Mouse (Mus musculus): Measurements from ENCODE around the gene Rnf213.

The Rnf213 gene

DNA sequence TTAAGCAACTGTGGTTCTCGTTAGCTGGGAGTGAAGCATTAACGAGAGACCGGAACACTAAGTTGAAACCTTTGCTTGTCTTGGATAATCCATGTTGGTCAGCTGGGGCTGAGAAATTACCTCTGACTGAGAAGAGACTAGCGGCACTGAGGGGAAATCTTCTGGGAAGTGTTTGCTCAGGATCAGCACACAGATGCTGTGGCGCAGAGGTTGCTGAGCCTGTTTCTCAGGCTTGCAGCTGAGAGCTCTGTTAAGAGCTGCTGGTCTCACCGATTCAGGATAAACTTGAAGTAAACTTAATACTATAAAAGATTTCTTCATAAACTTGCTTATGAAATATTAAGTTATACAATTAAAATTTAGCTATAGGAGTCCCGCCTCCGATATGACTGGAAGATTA, 45.9 kb downstream of the Rnf213 start:
- no peak for DNase-seq

GRCm38 (mm10) chr11:119442199-119442598, 49.3 kb downstream of the Rnf213 start:
- DNase-seq, result no peak

- no peak for DNase-seq
Observed at GRCm38 (mm10) chr11:119443442-119443841, 50.5 kb downstream of the Rnf213 start.

- no peak for DNase-seq
Observed at GRCm38 (mm10) chr11:119456097-119456496, 63.2 kb downstream of the Rnf213 start.

GRCm38 (mm10) chr11:119477876-119478275, 85.0 kb downstream of the Rnf213 start:
- DNase-seq, result no peak

GRCm38 (mm10) chr11:119490861-119491689, 98.2 kb downstream of the Rnf213 start, which contains the start of gene Endov:
TSS of gene Endov (plus strand) at chr11:119491347.
- peak; percentile 97 for DNase-seq

DNA sequence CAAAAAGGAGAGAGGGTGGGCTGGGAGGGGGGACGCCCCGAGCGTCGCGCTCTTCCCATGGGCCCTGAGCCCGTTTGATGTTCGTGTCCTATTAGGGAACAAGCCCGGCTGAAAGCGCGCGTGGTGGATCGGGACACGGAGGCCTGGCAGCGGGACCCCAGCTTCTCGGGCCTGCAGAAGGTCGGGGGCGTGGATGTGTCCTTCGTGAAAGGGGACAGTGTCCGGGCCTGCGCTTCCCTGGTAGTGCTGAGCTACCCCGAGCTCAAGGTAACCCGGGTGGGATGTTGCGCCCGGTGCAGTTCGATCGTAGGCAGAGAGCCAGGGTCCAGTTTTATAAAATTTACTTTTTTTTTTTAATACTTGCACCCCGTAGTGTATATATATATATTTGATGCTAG, 98.8 kb downstream of the Rnf213 start:
- no peak for DNase-seq

DNA sequence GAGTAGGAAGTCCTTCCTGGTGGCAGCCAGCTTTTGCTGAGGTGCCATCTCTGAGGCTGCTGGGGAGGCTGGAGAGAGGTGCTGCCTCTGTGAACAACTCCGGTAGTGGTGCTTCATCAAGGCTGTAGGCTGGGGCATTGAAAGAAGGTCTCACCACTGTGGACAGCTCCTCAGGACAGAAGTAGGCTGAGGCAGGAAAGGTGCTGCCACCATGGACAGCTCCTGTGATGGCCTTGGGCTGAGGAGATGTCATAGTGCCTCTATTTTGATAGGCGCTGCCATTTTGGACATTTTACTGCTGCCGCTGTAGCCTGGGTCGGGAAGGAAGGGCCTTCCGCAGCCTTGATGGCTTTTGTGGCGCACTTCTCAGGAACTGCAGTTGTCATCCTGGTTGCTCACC, 99.9 kb downstream of the Rnf213 start:
- no peak for DNase-seq

DNA sequence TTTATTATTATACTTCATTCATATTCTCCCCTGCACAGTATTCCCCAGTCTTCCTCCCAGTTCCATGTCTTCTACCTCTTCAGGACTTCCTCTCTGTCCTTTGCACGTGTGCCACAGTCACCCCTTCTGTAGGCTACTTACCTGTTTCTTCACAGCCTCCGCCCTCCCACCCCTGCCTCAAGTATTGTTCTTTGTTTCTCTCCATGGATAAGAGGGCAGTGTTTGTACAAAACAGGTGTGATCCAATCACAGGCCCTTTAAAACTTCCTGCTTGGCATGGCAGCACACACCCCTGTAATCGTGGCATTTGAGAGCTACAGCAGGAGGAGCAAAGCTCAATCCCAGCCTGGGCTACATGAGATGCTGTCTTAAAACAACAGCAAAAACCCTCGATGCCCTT, 100.6 kb downstream of the Rnf213 start:
- DNase-seq, result no peak

DNA sequence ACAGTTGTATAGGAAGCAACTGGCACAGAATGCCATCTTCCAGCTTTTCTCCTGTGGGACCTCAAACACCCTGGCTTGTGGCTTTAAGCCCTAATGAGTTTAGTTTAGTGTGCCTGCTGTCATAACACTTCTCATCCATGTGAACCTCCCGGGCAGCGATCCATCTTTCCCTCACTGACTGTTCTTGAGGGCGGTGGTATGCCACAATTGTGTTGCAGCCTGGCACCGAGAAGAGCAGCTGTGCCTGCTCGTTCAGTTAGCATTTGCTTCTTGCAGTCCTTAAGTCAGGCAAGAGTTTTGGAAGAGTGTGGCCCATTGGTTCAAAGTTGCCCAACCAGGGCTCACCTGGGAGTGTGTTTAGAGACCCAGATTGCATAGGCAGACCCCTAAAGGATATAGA, 103.2 kb downstream of the Rnf213 start:
- DNase-seq, result no peak

GRCm38 (mm10) chr11:119497451-119497850, 104.6 kb downstream of the Rnf213 start:
- no peak for DNase-seq

GRCm38 (mm10) chr11:119499297-119499696, 106.4 kb downstream of the Rnf213 start:
- DNase-seq, result no peak

- DNase-seq, result no peak
Observed at GRCm38 (mm10) chr11:119500011-119500410, 107.1 kb downstream of the Rnf213 start.

GRCm38 (mm10) chr11:119503675-119504074, 110.8 kb downstream of the Rnf213 start:
- peak; percentile 63 for DNase-seq

DNA sequence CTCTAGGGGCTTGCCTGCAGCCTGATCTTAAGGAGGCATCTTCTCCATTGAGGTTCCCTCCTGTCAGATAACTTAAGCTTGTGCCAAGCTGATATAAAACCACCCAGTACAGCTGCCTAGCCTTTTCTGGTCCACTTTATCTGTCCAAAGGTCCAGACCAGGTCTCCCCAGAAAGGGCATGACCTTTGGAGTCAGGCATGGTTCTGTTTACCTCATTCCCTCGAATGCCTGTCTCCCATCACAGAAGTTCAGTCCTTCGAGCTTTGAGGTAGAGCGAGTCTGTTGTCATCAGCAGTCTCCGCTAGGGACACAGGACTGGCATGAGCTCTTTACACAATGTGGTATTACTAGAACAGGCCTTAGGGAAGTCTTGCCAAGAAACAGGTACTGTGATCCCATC, 113.5 kb downstream of the Rnf213 start:
- no peak for DNase-seq

- DNase-seq, result no peak
Observed at GRCm38 (mm10) chr11:119507772-119508171, 114.9 kb downstream of the Rnf213 start.

- no peak for DNase-seq
Observed at GRCm38 (mm10) chr11:119509165-119509776, 116.4 kb downstream of the Rnf213 start.

DNA sequence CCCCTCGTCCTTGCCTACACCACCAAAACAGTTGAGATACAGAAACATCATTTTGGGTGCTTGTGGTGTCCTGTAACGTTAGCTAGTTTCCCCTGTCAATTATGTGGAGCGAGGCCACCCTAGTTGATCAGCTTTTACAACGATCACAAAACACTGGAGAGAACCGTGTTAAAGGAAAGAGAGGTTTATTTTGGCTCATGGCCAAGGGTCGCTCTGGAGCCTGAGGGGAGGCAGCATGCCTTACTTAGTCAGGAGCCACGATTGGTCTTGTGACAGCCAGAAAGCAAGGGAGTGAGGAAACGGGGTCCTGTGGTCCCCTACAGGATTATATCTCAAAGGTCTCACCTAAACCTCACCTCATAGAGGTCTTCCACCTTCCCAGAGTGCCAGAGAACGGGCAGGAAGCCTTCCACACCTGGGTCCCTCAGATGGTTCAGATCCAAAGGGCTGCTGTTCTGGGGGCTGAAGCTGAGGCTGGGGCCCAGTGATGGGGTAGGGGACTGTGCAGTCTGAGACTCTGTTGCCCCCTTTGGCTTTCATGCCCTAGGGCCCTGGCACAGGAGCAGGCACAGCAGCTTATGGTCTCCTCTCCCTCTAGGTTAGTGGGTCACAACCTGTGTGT, 120.2 kb downstream of the Rnf213 start:
- no peak for DNase-seq

GRCm38 (mm10) chr11:119514108-119514860, 121.4 kb downstream of the Rnf213 start:
- no peak for DNase-seq

DNA sequence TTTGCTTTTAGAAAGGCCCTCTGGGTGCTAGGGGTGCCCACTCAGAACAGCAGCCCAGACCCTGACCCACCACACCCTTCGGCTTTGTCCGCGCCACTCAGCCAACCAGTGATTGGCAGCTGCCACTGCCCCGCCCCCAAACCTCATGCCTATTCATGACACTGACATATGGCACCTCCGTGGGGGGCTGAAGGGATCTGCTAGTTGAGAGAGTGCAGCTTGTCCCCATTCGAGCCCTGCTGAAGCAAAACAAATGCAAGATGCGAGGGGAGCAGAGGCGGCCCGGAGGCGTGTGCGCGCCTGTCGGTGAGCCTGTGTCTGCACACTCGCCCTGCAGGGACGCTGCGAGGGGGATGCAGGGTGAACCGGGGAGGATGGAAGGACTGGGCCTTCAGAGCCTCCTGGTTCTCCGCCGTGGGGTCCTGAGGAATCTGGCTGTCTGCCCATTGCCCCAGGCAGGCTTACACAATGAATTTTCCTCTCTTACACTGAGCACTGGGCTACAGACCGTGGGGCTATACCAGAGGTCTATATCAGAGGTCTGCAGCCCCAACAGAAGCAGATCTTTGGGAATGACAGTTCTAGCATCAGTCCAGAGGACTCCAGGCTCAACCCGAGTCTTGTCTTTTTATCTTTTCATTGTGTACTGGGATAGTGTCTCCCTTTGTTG, 122.2 kb downstream of the Rnf213 start:
- no peak for DNase-seq

- no peak for DNase-seq
Observed at GRCm38 (mm10) chr11:119515823-119516676, 123.2 kb downstream of the Rnf213 start.

Data from liver (tissue).